ENCODE assay signal across 9 mouse cellular contexts in genomic region chr6:136742352-136743118, GRCm38 (mm10). TPM values are rescaled to one million over a fixed set of nuclear protein-coding genes. Genes with fewer than 3 reads are reported as not detected.
DNase-seq lines count a peak whose midpoint lies in the region; ATAC-seq and TF ChIP-seq lines count a peak whose summit lies in the region.
"Had no signal": no experiment of that assay in that cellular context is flagged by ENCODE, and none has a peak within 500 bp of the region (broad histone marks: within the 10 kb centered on the region; RNA-seq: fewer than 3 reads in every experiment).

No protein-coding gene starts in this region.

- no peak overlapping the region for H3K9ac ChIP-seq in forebrain, embryonic 14.5 days (ENCODE audit: low read length)
- no peak overlapping the region for H3K9ac ChIP-seq in neural tube, embryonic 14.5 days (replicated peaks; ENCODE audit: low read depth, low read length)
- H3K9ac ChIP-seq: heart, embryonic 15.5 days had no signal

- peak; percentile 99 for TF ChIP-seq CTCF in layer of hippocampus, adult 2 months (conservative IDR thresholded peaks at IDR 0.05)

- no peaks in the 10 kb centered on the region for H3K9me3 ChIP-seq in forebrain, embryonic 14.5 days (replicated peaks; ENCODE audit: control insufficient read depth, low read length)
- no peaks in the 10 kb centered on the region for H3K9me3 ChIP-seq in neural tube, embryonic 14.5 days (ENCODE audit: control insufficient read depth, low read length)
- H3K9me3 ChIP-seq: heart, embryonic 15.5 days had no signal

- no peak overlapping the region for H3K4me2 ChIP-seq in forebrain, embryonic 14.5 days (ENCODE audit: low read length)
- no peak overlapping the region for H3K4me2 ChIP-seq in neural tube, embryonic 14.5 days (ENCODE audit: low read depth, low read length)
- H3K4me2 ChIP-seq: heart, embryonic 15.5 days had no signal

- ATAC-seq in cerebellum, adult (ENCODE audit: insufficient number of reproducible peaks, low FRiP score, low TSS enrichment), result peak; percentile 79
- peak; percentile 88 for ATAC-seq in forebrain, embryonic 14.5 days
- ATAC-seq in hematopoietic stem cell, adult 5-6 weeks (replicated peaks in 1 of 2; ENCODE audit: insufficient read depth in 1 of 2, low FRiP score in 2 of 2, low TSS enrichment in 1 of 2, low read depth in 1 of 2, poor library complexity in 2 of 2, severe bottlenecking in 2 of 2), result peak; percentile 69 to 74
- peak; percentile 85 for ATAC-seq in neural tube, embryonic 14.5 days (ENCODE audit: low read depth)

- 42% methylated on average over 10 of the region's 10 CpGs for WGBS in forebrain, embryonic 14.5 days
- WGBS in neural tube, embryonic 14.5 days, result 44% methylated on average over 10 of the region's 10 CpGs

- no peaks in the 10 kb centered on the region for H3K27me3 ChIP-seq in forebrain, embryonic 14.5 days (replicated peaks; ENCODE audit: control insufficient read depth, insufficient read depth, low read length)
- H3K27me3 ChIP-seq in neural tube, embryonic 14.5 days (ENCODE audit: control insufficient read depth, insufficient read depth, low read length), result no peaks in the 10 kb centered on the region
- H3K27me3 ChIP-seq: heart, embryonic 15.5 days had no signal

- H3K27ac ChIP-seq in forebrain, embryonic 14.5 days (ENCODE audit: low read depth, low read length), result no peak overlapping the region
- H3K27ac ChIP-seq in layer of hippocampus, adult 2 months, result no peak overlapping the region
- H3K27ac ChIP-seq in neural tube, embryonic 14.5 days (ENCODE audit: low read depth, low read length), result no peak overlapping the region
- H3K27ac ChIP-seq: heart, embryonic 15.5 days had no signal

- peak; percentile 90 for DNase-seq in ES-CJ7 (ENCODE audit: low read depth, low spot score)
- peak; percentile 94 for DNase-seq in forebrain, embryonic 14.5 days (ENCODE audit: low spot score)
- DNase-seq in layer of hippocampus, adult 2 months (ENCODE audit: low spot score in 2 of 2), result peak; percentile 74 to 90
- DNase-seq in lung, adult 18-20 months, result peak; percentile 76 to 83
- DNase-seq in testis, postnatal 14 days (ENCODE audit: low spot score), result peak; percentile 63

- no peak overlapping the region for H3K4me3 ChIP-seq in forebrain, embryonic 14.5 days (ENCODE audit: low read depth, low read length)
- no peak overlapping the region for H3K4me3 ChIP-seq in layer of hippocampus, adult 2 months
- no peak overlapping the region for H3K4me3 ChIP-seq in neural tube, embryonic 14.5 days (ENCODE audit: low read depth, low read length)
- H3K4me3 ChIP-seq: heart, embryonic 15.5 days had no signal

- no peaks in the 10 kb centered on the region for H3K4me1 ChIP-seq in forebrain, embryonic 14.5 days (ENCODE audit: control insufficient read depth, insufficient read depth, low read length)
- no peaks in the 10 kb centered on the region for H3K4me1 ChIP-seq in neural tube, embryonic 14.5 days (ENCODE audit: control insufficient read depth, insufficient read depth, low read length)
- H3K4me1 ChIP-seq: heart, embryonic 15.5 days had no signal

- H3K36me3 ChIP-seq in forebrain, embryonic 14.5 days (ENCODE audit: control insufficient read depth, insufficient read depth, low read length), result no peaks in the 10 kb centered on the region
- no peaks in the 10 kb centered on the region for H3K36me3 ChIP-seq in neural tube, embryonic 14.5 days (ENCODE audit: control insufficient read depth, insufficient read depth, low read length)
- H3K36me3 ChIP-seq: heart, embryonic 15.5 days had no signal

RNA-seq across cellular contexts. Expression of gene Gucy2c, which starts 39.0 kb away (rescaled TPM):
- polyA plus RNA-seq in forebrain, embryonic 14.5 days (2014; fragmentation: Nextera tagmentation; extraction: Ambion mirVana), result 0.12 and 0.18 TPM in 2 replicates
- 0.20 TPM in 1 of 2 replicates, not detected in the other for total RNA-seq in hematopoietic stem cell, adult 5-6 weeks (2017)
- total RNA-seq in layer of hippocampus, adult 2 months (2021), result under 1 TPM; 0.36 to 0.54 TPM
- 0.31 TPM in 1 of 2 replicates, not detected in the other for polyA plus RNA-seq in neural tube, embryonic 14.5 days (2014; fragmentation: Nextera tagmentation; extraction: Ambion mirVana)
